Mouse (Mus musculus) midbrain, embryonic 15.5 days (tissue): ENCODE measurements around the gene Mrgbp. TPM values are rescaled to one million over a fixed set of nuclear protein-coding genes. Genes with fewer than 3 reads are reported as not detected.

ENCODE experiments used
- ATAC-seq: fragments of 200-750 bp; cut with Nextera tagmentation; replicated peaks from 2 replicates; pipeline ENCODE4 v1.8.0; 2017; ENCODE audit warnings: moderate TSS enrichment
- H3K27ac ChIP-seq: fragments of 300-500 bp; sonication (generic); 2 replicates; pipeline ENCODE4 v1.5.1; 2015; ENCODE audit warnings: mild to moderate bottlenecking, inconsistent platforms
- H3K27me3 ChIP-seq: fragments of 300-500 bp; sonication (generic); replicated peaks from 2 replicates; pipeline ENCODE4 v1.6.1; 2015; ENCODE audit warnings: inconsistent platforms
- H3K36me3 ChIP-seq: fragments of 300-500 bp; sonication (generic); replicated peaks from 2 replicates; pipeline ENCODE4 v1.6.1; 2015; ENCODE audit warnings: inconsistent platforms
- H3K4me1 ChIP-seq: fragments of 300-500 bp; sonication (generic); 2 replicates; pipeline ENCODE4 v1.6.1; 2015; ENCODE audit warnings: inconsistent platforms
- H3K4me2 ChIP-seq: fragments of 300-500 bp; sonication (generic); 2 replicates; pipeline ENCODE4 v1.6.1; 2015; ENCODE audit warnings: inconsistent platforms, mild to moderate bottlenecking, moderate library complexity
- H3K4me3 ChIP-seq: fragments of 300-500 bp; sonication (generic); 2 replicates; pipeline ENCODE4 v1.5.1; 2015; ENCODE audit warnings: mild to moderate bottlenecking, inconsistent platforms
- H3K9ac ChIP-seq: fragments of 300-500 bp; sonication (generic); 2 replicates; pipeline ENCODE4 v1.6.1; 2015; ENCODE audit warnings: mild to moderate bottlenecking, inconsistent platforms
- H3K9me3 ChIP-seq: fragments of 300-500 bp; sonication (generic); 2 replicates; pipeline ENCODE4 v1.6.1; 2016; ENCODE audit warnings: inconsistent platforms
- WGBS: fragments of 180-500 bp; shearing (Covaris S2); methylation state at CpG from one replicate; pipeline ENCODE4 v1.1.7; 2015; ENCODE audit warnings: mixed read lengths; 5-methylcytosine and 5-hydroxymethylcytosine counted together
- polyA plus RNA-seq: library from polyadenylated mRNA; unstranded; fragments of >200 nt; fragmentation: Nextera tagmentation; extraction: Ambion mirVana; gene quantifications from 2 replicates; pipeline ENCODE4 v1.2.1, GENCODE M21; 2015

Mrgbp gene
- polyA plus RNA-seq, 1 experiment from 2014 or later, result 49.1 TPM

DNA sequence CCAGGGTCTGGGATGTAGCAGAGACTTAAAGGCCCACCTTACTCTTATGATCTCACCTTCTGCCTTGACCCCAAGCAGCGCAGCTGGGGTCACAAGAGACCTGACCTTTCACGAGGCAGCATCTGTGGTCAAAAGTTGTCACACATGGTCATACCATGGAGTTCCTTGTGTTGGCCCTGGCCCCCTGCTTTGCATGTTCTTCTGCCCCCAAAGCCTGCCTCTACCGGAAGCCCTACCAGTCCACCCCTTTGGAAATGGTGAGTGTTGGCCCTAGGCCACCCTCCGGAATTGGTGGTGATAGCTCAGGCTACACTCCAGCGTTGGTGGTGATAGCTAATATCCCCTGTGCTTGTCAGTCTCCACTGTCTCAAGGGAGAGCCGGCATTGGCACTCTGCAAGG, 17.8 kb upstream of the Mrgbp start:
- no peak for ATAC-seq
- Histone ChIP-seq H3K36me3 (no peaks in the 10 kb centered on the region), H3K9me3 (no peaks in the 10 kb centered on the region), H3K27me3 (no peaks in the 10 kb centered on the region), H3K4me1 (0 out of 2 replicates have a peak, but pooled peaks cover 4% of the 10 kb centered on the region), H3K4me3 (no peak overlapping the region), H3K9ac (no peak overlapping the region), H3K4me2 (no peak overlapping the region), H3K27ac (no peak overlapping the region)
- 52% methylated on average over 6 of the region's 6 CpGs for WGBS

DNA sequence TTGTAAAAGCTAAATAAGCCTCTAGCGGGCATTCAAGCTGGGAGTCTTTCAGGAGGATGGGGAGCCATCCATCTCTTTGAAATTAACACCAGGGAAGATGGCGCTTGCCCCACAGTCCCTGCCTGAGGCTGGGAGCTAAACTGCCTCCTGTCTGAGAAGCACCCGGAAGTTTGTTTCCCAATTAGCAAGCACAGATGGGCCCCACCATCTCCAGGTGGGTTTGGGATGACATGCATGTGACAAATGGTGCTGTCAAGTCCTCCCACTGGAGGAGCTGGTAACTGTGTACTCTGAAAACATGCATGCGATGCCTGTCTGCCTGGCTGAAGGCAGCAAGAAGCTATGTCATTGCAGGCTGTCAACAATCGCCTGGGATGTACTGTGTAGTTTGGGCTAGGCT, 17.3 kb upstream of the Mrgbp start:
- Histone ChIP-seq H3K9me3 (no peaks in the 10 kb centered on the region), H3K4me3 (no peak overlapping the region), H3K4me2 (no peak overlapping the region), H3K27me3 (no peaks in the 10 kb centered on the region), H3K4me1 (peaks cover 6% of the 10 kb centered on the region; the same call in 1 of the 2 replicates), H3K36me3 (no peaks in the 10 kb centered on the region), H3K9ac (no peak overlapping the region), H3K27ac (no peak overlapping the region)
- ATAC-seq, result no peak
- 36% methylated on average over 5 of the region's 5 CpGs for WGBS

DNA sequence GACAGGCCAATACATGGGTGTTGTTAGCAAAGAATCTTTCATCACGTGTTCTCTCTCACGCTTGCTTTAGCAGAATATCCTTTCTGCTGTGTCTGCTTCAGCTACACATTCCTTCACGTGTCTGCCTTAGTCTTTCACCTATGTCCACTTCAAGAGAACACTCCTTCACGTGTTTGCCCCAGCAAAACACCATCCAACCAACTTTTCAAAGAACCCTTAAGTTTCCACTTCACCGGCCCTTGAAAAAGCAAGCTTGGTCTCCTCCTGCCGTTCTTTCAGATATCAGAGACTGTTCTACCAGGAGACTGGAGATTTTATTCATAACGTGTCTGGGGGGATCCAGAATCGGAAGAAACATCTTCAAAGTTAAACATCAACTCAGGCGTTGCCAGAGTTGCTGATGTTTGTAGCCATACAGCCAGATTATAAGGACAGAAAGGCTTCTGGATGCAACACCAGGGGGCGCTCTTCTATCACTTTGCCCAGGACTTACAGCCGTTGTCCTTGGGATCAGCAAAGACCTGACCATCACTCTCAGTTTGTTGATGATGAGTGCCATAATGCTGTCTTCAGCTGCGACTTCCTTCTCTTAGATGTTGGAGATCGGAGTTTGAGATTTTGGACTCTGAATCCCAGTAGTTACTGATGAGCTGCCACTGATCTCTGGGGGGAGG, 14.7 kb upstream of the Mrgbp start:
- Histone ChIP-seq H3K36me3 (no peaks in the 10 kb centered on the region), H3K4me1 (peaks cover 14% of the 10 kb centered on the region; the same call in 1 of the 2 replicates), H3K4me2 (no peak overlapping the region), H3K4me3 (no peak overlapping the region), H3K27me3 (no peaks in the 10 kb centered on the region), H3K9ac (no peak overlapping the region), H3K9me3 (no peaks in the 10 kb centered on the region), H3K27ac (no peak overlapping the region)
- ATAC-seq, result no peak
- 37% methylated on average over 13 of the region's 13 CpGs for WGBS

DNA sequence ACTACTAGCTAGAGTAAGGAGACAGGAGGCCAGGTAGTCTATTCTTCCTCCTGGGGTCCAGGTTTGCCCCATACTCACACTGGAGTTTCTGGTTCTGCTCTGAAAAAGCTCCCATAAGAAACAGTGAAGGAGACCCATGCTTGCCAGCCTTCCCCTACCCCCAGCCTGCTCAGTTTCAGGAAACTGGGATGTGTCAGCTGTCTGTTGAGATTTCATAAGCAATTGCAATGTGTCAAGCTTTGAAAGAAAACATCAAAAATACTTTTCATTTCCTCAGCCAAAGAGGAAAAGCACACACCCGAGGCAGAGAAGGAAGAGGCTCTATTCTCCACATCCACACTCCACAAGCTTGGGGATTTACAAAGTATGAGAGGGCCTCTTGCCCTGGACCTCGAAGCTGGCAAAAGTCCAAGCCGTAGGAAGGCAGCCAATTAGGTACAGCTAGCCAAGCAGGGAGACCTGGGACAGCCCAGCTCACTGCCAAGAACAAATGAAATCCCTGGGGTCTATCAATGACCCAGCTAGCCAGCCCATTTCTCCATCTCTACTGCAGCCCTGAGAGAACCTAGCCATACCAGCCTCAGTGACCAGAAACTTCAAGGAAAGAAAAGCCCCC, 12.0 kb upstream of the Mrgbp start:
- H3K4me1 ChIP-seq, result peaks cover 10% of the 10 kb centered on the region; the same call in 1 of the 2 replicates
- H3K4me3 ChIP-seq, result no peak overlapping the region
- H3K27ac ChIP-seq, result no peak overlapping the region
- no peak for ATAC-seq
- H3K9me3 ChIP-seq, result no peaks in the 10 kb centered on the region
- H3K9ac ChIP-seq, result no peak overlapping the region
- H3K36me3 ChIP-seq, result no peaks in the 10 kb centered on the region
- WGBS, result 46% methylated on average over 3 of the region's 3 CpGs
- no peaks in the 10 kb centered on the region for H3K27me3 ChIP-seq
- no peak overlapping the region for H3K4me2 ChIP-seq

DNA sequence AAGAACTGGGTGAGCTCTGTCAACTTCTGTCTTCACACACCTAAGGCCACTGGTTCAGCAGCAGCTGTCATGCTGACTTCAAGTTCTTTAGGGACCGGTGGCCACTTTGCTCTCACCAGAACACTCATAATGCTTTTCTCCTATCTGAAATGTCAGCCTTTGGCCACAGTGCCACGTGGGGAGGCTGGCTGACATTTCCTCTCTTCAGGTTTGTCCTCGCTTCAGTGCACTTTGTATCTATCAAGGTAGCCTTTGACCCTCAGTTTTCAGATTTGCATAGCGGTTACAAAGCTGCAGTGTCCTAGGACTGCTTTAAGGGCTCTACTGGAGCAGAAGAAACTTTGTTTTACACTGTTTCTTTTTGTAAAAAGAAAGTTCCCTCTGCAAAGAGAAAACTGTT, 4.6 kb upstream of the Mrgbp start:
- 0 out of 2 replicates have a peak, but pooled peaks cover 6% of the 10 kb centered on the region for H3K27me3 ChIP-seq
- no peaks in the 10 kb centered on the region for H3K9me3 ChIP-seq
- no peaks in the 10 kb centered on the region for H3K36me3 ChIP-seq
- no peak overlapping the region for H3K4me3 ChIP-seq
- no peaks in the 10 kb centered on the region for H3K4me1 ChIP-seq
- no peak for ATAC-seq
- 32% methylated on average over 4 of the region's 4 CpGs for WGBS
- no peak overlapping the region for H3K4me2 ChIP-seq
- H3K9ac ChIP-seq, result no peak overlapping the region
- no peak overlapping the region for H3K27ac ChIP-seq

DNA sequence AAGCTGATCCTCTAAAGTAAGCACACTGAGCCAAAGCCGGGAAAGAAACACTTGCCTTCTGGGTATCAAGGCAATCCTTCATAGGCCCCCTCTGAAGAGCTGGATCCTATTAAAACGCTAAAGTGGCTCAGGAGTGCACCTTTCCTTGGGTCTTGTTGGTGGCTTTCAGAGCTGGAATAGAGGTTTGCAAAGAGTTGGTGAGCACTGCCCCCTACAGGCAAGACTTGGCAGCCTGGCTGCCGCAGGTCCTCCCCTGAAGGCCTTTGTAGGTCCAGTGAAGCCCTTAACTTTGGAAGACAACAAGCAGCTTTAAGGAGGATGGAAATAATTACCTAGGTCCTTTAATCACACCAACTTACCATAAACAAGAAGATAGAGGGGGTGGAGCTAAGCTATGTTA, 2.4 kb upstream of the Mrgbp start:
- Histone ChIP-seq H3K27me3 (0 out of 2 replicates have a peak, but pooled peaks cover 6% of the 10 kb centered on the region), H3K4me3 (no peak overlapping the region), H3K9me3 (no peaks in the 10 kb centered on the region), H3K27ac (no peak overlapping the region), H3K9ac (no peak overlapping the region), H3K4me2 (no peak overlapping the region), H3K36me3 (no peaks in the 10 kb centered on the region), H3K4me1 (peaks cover 7% of the 10 kb centered on the region)
- WGBS, result 8% methylated on average over 3 of the region's 3 CpGs
- no peak for ATAC-seq

DNA sequence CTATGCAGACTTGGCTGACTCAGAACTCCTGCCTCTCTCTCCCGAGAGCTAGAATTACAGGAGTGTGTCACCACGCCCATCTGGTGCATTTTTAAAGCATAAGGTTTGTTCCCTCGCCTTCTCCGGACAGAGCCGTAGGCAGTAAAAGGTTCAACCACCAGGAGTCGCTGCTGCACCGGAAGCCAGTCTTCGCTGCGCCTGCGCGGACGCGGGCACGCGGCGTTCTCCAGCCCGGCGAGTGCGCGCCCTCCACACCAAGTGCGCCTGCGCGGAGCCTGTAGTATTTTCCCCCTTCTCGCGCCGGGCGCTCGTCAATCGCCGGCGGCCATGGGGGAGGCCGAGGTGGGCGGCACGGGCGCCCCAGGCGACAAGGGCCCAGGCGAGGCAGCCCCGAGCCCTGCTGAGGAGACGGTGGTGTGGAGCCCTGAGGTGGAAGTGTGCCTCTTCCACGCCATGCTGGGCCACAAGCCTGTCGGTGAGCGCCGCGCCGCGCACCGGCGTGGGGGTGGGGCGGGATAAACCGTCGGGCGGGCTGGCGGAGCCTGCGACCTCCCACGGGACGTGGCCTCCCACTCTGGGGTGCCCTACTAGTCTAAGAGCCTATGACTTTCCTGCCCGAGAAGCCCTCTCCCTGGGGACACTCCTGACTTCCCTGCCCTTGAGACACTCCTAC, 1.5 kb downstream of the Mrgbp start:
- H3K36me3 ChIP-seq, result peaks cover 13% of the 10 kb centered on the region
- H3K27me3 ChIP-seq, result 0 out of 2 replicates have a peak, but pooled peaks cover 6% of the 10 kb centered on the region
- H3K27ac ChIP-seq, result peak overlapping the region; percentile 79
- WGBS, result under 1% methylated on average over 57 of the region's 57 CpGs
- H3K4me2 ChIP-seq, result peak overlapping the region; percentile 77
- peak overlapping the region; percentile 81 for H3K4me3 ChIP-seq
- H3K9ac ChIP-seq, result peak overlapping the region; percentile 97
- peaks cover 24% of the 10 kb centered on the region for H3K4me1 ChIP-seq
- no peaks in the 10 kb centered on the region for H3K9me3 ChIP-seq
- ATAC-seq, result peak; percentile 76

DNA sequence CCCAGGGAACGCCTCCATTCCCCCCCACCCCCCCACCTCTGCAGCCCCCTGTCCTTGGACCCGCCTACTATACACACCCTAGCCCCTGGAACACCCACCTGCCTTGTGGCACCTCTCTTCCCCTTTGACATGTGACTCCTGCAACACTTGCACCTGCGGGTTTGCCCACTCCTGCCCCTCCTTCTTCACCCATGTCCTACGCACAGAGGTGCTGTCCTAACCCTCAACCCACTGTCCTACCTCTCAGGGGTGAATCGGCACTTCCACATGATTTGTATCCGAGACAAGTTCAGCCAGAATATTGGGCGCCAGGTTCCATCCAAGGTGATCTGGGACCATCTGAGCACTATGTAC, 2.0 kb downstream of the Mrgbp start:
- WGBS, result 29% methylated on average over 7 of the region's 7 CpGs
- Histone ChIP-seq H3K36me3 (peaks cover 13% of the 10 kb centered on the region), H3K4me2 (peak overlapping the region; percentile 77), H3K9ac (peak overlapping the region; percentile 97), H3K4me1 (peaks cover 24% of the 10 kb centered on the region), H3K4me3 (peak overlapping the region; percentile 81), H3K27me3 (0 out of 2 replicates have a peak, but pooled peaks cover 6% of the 10 kb centered on the region), H3K9me3 (no peaks in the 10 kb centered on the region), H3K27ac (peak overlapping the region; percentile 79; the same call in 1 of the 2 replicates)
- ATAC-seq, result peak; percentile 51

DNA sequence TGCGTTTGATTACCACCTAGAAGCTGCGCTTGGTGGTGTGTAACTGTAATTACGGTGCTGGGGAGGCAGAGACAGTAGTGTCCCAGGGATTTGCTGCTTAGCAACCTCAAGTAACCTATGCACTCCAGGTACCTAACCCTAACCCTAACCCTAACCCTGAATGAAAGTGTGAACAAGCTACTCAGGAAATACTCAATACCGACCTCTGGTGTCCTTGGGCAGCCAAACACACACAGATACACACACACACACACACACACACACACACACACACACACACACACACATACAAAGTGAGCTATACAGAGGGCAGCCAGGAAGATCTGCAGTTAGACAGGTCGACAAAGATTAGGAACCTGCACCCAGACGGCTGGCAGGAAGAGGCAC, 7.6 kb downstream of the Mrgbp start:
- peaks cover 20% of the 10 kb centered on the region for H3K36me3 ChIP-seq
- H3K27ac ChIP-seq, result peak overlapping the region; percentile 91
- WGBS, result 51% methylated on average over 6 of the region's 6 CpGs
- peaks cover 38% of the 10 kb centered on the region for H3K4me1 ChIP-seq
- peak overlapping the region; percentile 84 for H3K4me3 ChIP-seq
- H3K27me3 ChIP-seq, result no peaks in the 10 kb centered on the region
- no peaks in the 10 kb centered on the region for H3K9me3 ChIP-seq
- H3K4me2 ChIP-seq, result peak overlapping the region; percentile 64
- peak overlapping the region; percentile 84 for H3K9ac ChIP-seq
- ATAC-seq, result peak; percentile 7

DNA sequence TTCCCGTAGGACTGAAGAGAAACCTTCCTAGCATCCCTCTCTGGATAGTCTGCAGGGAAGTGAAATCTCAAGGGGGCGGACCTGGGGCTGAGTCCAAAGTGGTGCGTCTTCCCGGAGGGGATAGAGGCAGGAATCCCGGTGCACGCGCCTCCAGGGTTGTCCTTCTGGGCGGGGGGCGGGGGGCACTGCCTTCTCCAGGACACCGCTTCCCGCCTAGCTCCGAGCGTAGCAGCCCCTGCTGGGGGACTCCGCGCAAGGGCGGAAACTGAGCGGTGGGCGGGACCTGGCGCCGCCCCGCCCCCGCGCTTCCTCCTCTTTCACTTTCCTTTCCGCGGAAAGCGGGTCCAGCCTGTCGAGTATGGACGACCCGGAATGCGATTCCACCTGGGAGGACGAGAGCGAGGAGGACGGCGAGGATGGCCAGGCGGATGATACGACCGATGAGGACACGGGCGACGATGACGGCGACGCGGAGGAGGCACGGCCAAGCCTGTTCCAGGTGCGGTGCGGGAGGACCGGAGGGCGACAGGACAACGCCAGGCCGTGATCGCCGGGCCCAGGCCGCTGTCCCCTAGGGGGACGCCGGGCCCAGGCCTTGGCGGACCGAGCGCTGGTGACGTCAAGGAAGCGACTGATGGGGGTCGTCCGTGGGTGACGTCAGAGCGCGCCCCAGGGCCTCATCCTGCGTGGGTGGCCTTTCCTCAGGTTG, 8.2 kb downstream of the Mrgbp start, which contains the start of gene Ogfr:
Gene Ogfr, plus strand, starts transcription at position 123 of the 709 bp plus-strand sequence.
- under 1% methylated on average over 63 of the region's 67 CpGs for WGBS
- Histone ChIP-seq H3K36me3 (peaks cover 24% of the 10 kb centered on the region), H3K9ac (peak within 1 kb of the TSS; percentile 84), H3K9me3 (no peaks in the 10 kb centered on the region), H3K4me2 (peak within 1 kb of the TSS; percentile 64), H3K27ac (peak within 1 kb of the TSS; percentile 91), H3K4me1 (peaks cover 33% of the 10 kb centered on the region), H3K4me3 (peak within 1 kb of the TSS; percentile 84), H3K27me3 (no peaks in the 10 kb centered on the region)
- peak; percentile 89 for ATAC-seq

DNA sequence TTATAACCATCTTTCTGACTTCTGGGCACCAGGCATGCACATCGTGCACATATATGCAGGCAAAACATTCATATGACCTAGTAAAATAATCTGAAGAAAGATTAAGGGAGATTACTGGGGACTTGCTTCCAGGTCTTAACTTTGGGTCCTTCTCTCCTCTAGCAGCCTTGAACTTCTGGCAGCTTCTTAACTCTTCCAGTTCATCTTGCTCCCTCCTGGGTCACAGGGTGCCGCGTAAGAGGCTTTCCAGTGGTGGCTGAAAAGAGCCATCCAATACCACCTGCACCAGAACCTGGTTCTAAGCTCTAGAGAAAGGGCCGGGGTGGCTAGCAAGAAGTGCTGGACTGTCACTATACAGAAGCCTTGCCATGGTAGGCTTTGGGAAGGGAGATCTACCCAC, 16.4 kb downstream of the Mrgbp start, which contains the start of gene Col9a3:
Gene Col9a3, plus strand, starts transcription at position 301 of the 400 bp plus-strand sequence.
- peak within 1 kb of the TSS; percentile 29 for H3K9ac ChIP-seq
- no peak for ATAC-seq

More for the DNA sequence above, 16.4 kb downstream of the Mrgbp start, which contains the start of gene Col9a3:
- H3K27me3 ChIP-seq, result 0 out of 2 replicates have a peak, but pooled peaks cover 2% of the 10 kb centered on the region
- H3K9me3 ChIP-seq, result no peaks in the 10 kb centered on the region
- 0 out of 2 replicates have a peak within 1 kb of the TSS, but pooled peaks have one; percentile 4 for H3K27ac ChIP-seq
- peaks cover 15% of the 10 kb centered on the region; the same call in 1 of the 2 replicates for H3K4me1 ChIP-seq
- peak within 1 kb of the TSS; percentile 58 for H3K4me2 ChIP-seq
- 59% methylated on average over 4 of the region's 4 CpGs for WGBS
- H3K4me3 ChIP-seq, result peak within 1 kb of the TSS; percentile 34
- peaks cover 11% of the 10 kb centered on the region for H3K36me3 ChIP-seq
